Mouse (Mus musculus) CH12.LX (cell line): ENCODE data around the gene Timm29. TPM values are rescaled to one million over a fixed set of nuclear protein-coding genes. Genes with fewer than 3 reads are reported as not detected.

ENCODE experiments used
- DNase-seq: peaks from one replicate; pipeline ENCODE4 v3.0.0-alpha.2; 2013; ENCODE audit errors: extremely low read depth
- H3K27ac ChIP-seq: 2 replicates; pipeline ENCODE4 v1.5.1; 2012; ENCODE audit warnings: low read depth, mild to moderate bottlenecking, control low read depth, moderate library complexity; ENCODE audit not compliant: insufficient read depth
- H3K27me3 ChIP-seq: replicated peaks from 2 replicates; pipeline ENCODE3; 2012; ENCODE audit warnings: inconsistent platforms
- H3K36me3 ChIP-seq, 2 experiments: replicated peaks in 1 of 2; 2 replicates each; pipeline versions ENCODE3 to v1.6.1; 2012; ENCODE audit warnings: inconsistent platforms in 1 of 2, low read length in 1 of 2, mild to moderate bottlenecking in 1 of 2, mixed read lengths in 1 of 2, moderate library complexity in 1 of 2; ENCODE audit not compliant: control insufficient read depth in 1 of 2, insufficient read depth in 1 of 2
- H3K4me1 ChIP-seq, 2 experiments: 2 replicates each; pipeline ENCODE4 v1.6.1; 2012; ENCODE audit warnings: inconsistent platforms in 1 of 2, moderate library complexity in 1 of 2; ENCODE audit not compliant: insufficient read depth in 2 of 2, control insufficient read depth in 1 of 2
- H3K4me2 ChIP-seq: 2 replicates; pipeline ENCODE4 v1.6.1; 2012; ENCODE audit warnings: low read depth, mild to moderate bottlenecking, control low read depth; ENCODE audit not compliant: poor library complexity, insufficient read depth, severe bottlenecking
- H3K4me3 ChIP-seq, 3 experiments: fragments of 150-350 bp in 1 of 3; sonication (generic) in 1 of 3; replicated peaks in 1 of 3; 2 replicates each; pipeline versions ENCODE3 to v1.5.1; 2011 to 2012; ENCODE audit warnings: low read depth in 2 of 3, low read length in 2 of 3, mild to moderate bottlenecking in 2 of 3, moderate library complexity in 2 of 3, control low read depth in 1 of 3, improper control_type of control experiment in 1 of 3, inconsistent platforms in 1 of 3, mixed read lengths in 1 of 3; ENCODE audit not compliant: poor library complexity in 1 of 3
- H3K79me2 ChIP-seq: replicated peaks from 2 replicates; pipeline ENCODE4 v1.6.1; 2012; ENCODE audit warnings: mild to moderate bottlenecking, moderate library complexity; ENCODE audit not compliant: control insufficient read depth, poor library complexity, insufficient read depth, severe bottlenecking; ENCODE audit errors: extremely low read depth
- H3K9ac ChIP-seq: 2 replicates; pipeline ENCODE4 v1.6.1; 2012; ENCODE audit warnings: low read depth, mild to moderate bottlenecking, control low read depth, moderate library complexity; ENCODE audit not compliant: insufficient read depth
- H3K9me3 ChIP-seq: replicated peaks from 2 replicates; pipeline ENCODE3; 2012; ENCODE audit warnings: low read length, inconsistent platforms, mixed read lengths
- CHD1 ChIP-seq: IDR thresholded peaks from 2 replicates; pipeline ENCODE4 v1.6.1; 2012; ENCODE audit warnings: low read depth, low read length, improper control_type of control experiment, inconsistent platforms
- CHD2 ChIP-seq: IDR thresholded peaks from 2 replicates; pipeline ENCODE4 v1.6.1; 2011; ENCODE audit warnings: low read length, improper control_type of control experiment
- CTCF ChIP-seq, 2 experiments: IDR thresholded peaks in 1 of 2; conservative IDR thresholded peaks in 1 of 2; 2 replicates each; pipeline ENCODE4 v1.5.1; 2011 to 2012; ENCODE audit warnings: low read depth in 2 of 2, low read length in 2 of 2, improper control_type of control experiment in 1 of 2, inconsistent platforms in 1 of 2, mild to moderate bottlenecking in 1 of 2, moderate library complexity in 1 of 2
- ETS1 ChIP-seq: conservative IDR thresholded peaks from 2 replicates; pipeline ENCODE4 v1.6.1; 2012; ENCODE audit warnings: low read depth, mild to moderate bottlenecking, inconsistent platforms, low read length, improper control_type of control experiment, moderate library complexity
- GABPA ChIP-seq: IDR thresholded peaks from 2 replicates; pipeline ENCODE4 v1.6.1; 2012; ENCODE audit warnings: low read depth, low read length, improper control_type of control experiment, inconsistent platforms; ENCODE audit not compliant: insufficient replicate concordance
- HCFC1 ChIP-seq: IDR thresholded peaks from 2 replicates; pipeline ENCODE4 v1.6.1; 2012; ENCODE audit warnings: low read depth, mild to moderate bottlenecking, inconsistent platforms, low read length, improper control_type of control experiment
- IRF4 ChIP-seq: IDR thresholded peaks from 2 replicates; pipeline ENCODE4 v1.6.1; 2014; ENCODE audit warnings: low read depth, mild to moderate bottlenecking, inconsistent platforms, low read length, improper control_type of control experiment
- JUND ChIP-seq: conservative IDR thresholded peaks from 2 replicates; pipeline ENCODE4 v1.6.1; 2011; ENCODE audit warnings: low read depth, low read length, improper control_type of control experiment
- KAT2A ChIP-seq: IDR thresholded peaks from 2 replicates; pipeline ENCODE4 v1.6.1; 2012; ENCODE audit warnings: low read length, improper control_type of control experiment, inconsistent platforms; ENCODE audit not compliant: insufficient replicate concordance
- MAFK ChIP-seq: IDR thresholded peaks from 2 replicates; pipeline ENCODE4 v1.6.1; 2011; ENCODE audit warnings: low read length, improper control_type of control experiment; ENCODE audit not compliant: insufficient replicate concordance
- MAX ChIP-seq: IDR thresholded peaks from 2 replicates; pipeline ENCODE4 v1.6.1; 2011; ENCODE audit warnings: low read length, improper control_type of control experiment
- MAZ ChIP-seq: IDR thresholded peaks from 2 replicates; pipeline ENCODE4 v1.6.1; 2012; ENCODE audit warnings: low read depth, mild to moderate bottlenecking, inconsistent platforms, low read length, improper control_type of control experiment, moderate library complexity
- MXI1 ChIP-seq: IDR thresholded peaks from 2 replicates; pipeline ENCODE4 v1.6.1; 2011; ENCODE audit warnings: mild to moderate bottlenecking, low read depth, low read length, improper control_type of control experiment
- PAX5 ChIP-seq: IDR thresholded peaks from 2 replicates; pipeline ENCODE4 v1.6.1; 2012; ENCODE audit warnings: low read length, inconsistent platforms, mixed read lengths
- POLR2AphosphoS2 ChIP-seq: IDR thresholded peaks from 2 replicates; pipeline ENCODE4 v1.6.1; 2011; ENCODE audit warnings: low read depth, low read length, improper control_type of control experiment
- RAD21 ChIP-seq: IDR thresholded peaks from 2 replicates; pipeline ENCODE4 v1.6.1; 2011; ENCODE audit warnings: low read depth, mild to moderate bottlenecking, low read length, improper control_type of control experiment, moderate library complexity
- SMC3 ChIP-seq: IDR thresholded peaks from 2 replicates; pipeline ENCODE4 v1.6.1; 2011; ENCODE audit warnings: low read depth, low read length, improper control_type of control experiment
- UBTF ChIP-seq: IDR thresholded peaks from 2 replicates; pipeline ENCODE4 v1.6.1; 2012; ENCODE audit warnings: low read depth, mild to moderate bottlenecking, inconsistent platforms, low read length, improper control_type of control experiment, moderate library complexity
- USF1 ChIP-seq: IDR thresholded peaks from 2 replicates; pipeline ENCODE4 v1.6.1; 2014; ENCODE audit warnings: low read depth, mild to moderate bottlenecking, inconsistent platforms, low read length, improper control_type of control experiment
- USF2 ChIP-seq: conservative IDR thresholded peaks from 2 replicates; pipeline ENCODE4 v1.6.1; 2011; ENCODE audit warnings: low read depth, low read length, improper control_type of control experiment
- ZC3H11A ChIP-seq: IDR thresholded peaks from 2 replicates; pipeline ENCODE4 v1.6.1; 2012; ENCODE audit warnings: low read depth, mild to moderate bottlenecking, inconsistent platforms, low read length, improper control_type of control experiment
- ZKSCAN1 ChIP-seq: IDR thresholded peaks from 2 replicates; pipeline ENCODE4 v1.6.1; 2012; ENCODE audit warnings: low read depth, inconsistent platforms, low read length, improper control_type of control experiment, borderline replicate concordance
- ZNF384 ChIP-seq: IDR thresholded peaks from 2 replicates; pipeline ENCODE4 v1.6.1; 2012; ENCODE audit warnings: low read depth, low read length, improper control_type of control experiment, inconsistent platforms
- dilution Hi-C: fragments of 300-500 bp; cut with MboI; formaldehyde crosslinking; loops from 2 replicates; pipeline ENCODE4 v1.14.3; 2020; ENCODE audit warnings: low sequenced_read_pairs; ENCODE audit not compliant: extremely low pct_unique_long_range_greater_than_20kb, extremely low pct_ligation_motif_present
- in situ Hi-C: fragments of 300-500 bp; cut with MboI; formaldehyde crosslinking; loops from 3 replicates; pipeline ENCODE4 v1.14.3; 2019; ENCODE audit warnings: low sequenced_read_pairs, low pct_ligation_motif_present, low pct_unique_long_range_greater_than_20kb, mixed read lengths
- polyA plus RNA-seq: library from polyadenylated mRNA; unstranded; fragments of >175 nt; gene quantifications from 2 replicates; pipeline ENCODE4 v1.2.1, GENCODE M21; 2012; ENCODE audit warnings: low read depth; ENCODE audit not compliant: insufficient read length
- total RNA-seq, 2 experiments: library from RNA; depleted of rRNA; stranded (reverse); fragments of 300-350 nt in 1 of 2; fragments of >200 nt in 1 of 2; gene quantifications; 2 replicates each; pipeline ENCODE4 v1.2.3; 2012 to 2014

Timm29 gene
- total and polyA plus RNA-seq, 3 experiments = 12.0 to 34.6 (median 19.5) TPM

DNA sequence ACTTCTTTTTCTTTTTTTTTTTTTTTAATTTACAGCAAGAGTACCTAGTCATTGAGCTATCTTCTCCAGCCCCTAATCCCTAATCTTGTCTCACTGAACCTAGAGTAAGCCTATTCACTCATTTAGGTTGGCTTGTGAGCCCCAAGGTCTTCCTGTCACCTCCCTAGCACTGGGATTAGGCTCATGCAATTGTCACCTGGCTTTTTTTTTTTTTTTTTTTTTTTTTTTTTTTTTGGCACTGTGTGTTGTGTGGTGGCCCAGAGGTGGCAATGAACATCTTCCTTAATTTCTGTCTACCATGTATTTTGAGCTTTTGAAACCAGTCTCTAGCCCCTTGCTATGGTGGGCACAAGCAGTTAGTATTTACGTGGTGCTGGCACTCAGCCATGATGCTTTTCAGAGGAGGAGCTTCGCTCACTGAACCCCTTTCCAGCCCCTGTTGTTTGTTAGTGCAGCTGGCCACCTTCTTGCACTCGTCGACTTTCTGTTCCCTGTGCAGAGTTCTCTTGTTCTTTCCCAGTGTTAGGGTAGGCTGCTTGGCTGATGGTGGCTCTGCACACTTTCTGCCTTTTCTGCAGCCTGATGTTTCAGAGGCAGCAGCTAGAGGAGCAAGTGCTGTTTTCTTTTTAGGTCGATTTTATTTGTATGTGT is 34.7 kb downstream of the Timm29 start:
- H3K79me2 ChIP-seq = peaks cover 80% of the 10 kb centered on the region
- TF ChIP-seq PAX5 = no peak
- no peak for TF ChIP-seq SMC3
- no peak for TF ChIP-seq MAX
- TF ChIP-seq ZNF384 = peak; percentile 58; the same call in 1 of the 2 replicates
- TF ChIP-seq UBTF = no peak
- no peak for TF ChIP-seq IRF4
- no peak for TF ChIP-seq ZC3H11A
- no peak for TF ChIP-seq KAT2A
- TF ChIP-seq, all 38 proteins: peak for 1
- peaks cover 13 to 48% of the 10 kb centered on the region in 2 experiments for H3K4me1 ChIP-seq
- no peak for DNase-seq
- dilution Hi-C loops = no loop called here
- no peak overlapping the region for H3K4me3 ChIP-seq
- no peak overlapping the region for H3K27ac ChIP-seq
- peaks cover 0 to 37% of the 10 kb centered on the region in 2 experiments for H3K36me3 ChIP-seq
- no peak overlapping the region for H3K4me2 ChIP-seq
- in situ Hi-C loops = no loop called here
- H3K27me3 ChIP-seq = no peaks in the 10 kb centered on the region
- H3K9me3 ChIP-seq = no peaks in the 10 kb centered on the region
- H3K9ac ChIP-seq = no peak overlapping the region

- Histone ChIP-seq H3K4me3 (no peak overlapping the region), H3K27me3 (no peaks in the 10 kb centered on the region), H3K36me3 (peaks cover 31 to 62% of the 10 kb centered on the region in 2 experiments), H3K4me1 (peaks cover 4 to 25% of the 10 kb centered on the region in 2 experiments; a peak in 3 of 4 replicates), H3K4me2 (no peak overlapping the region), H3K27ac (no peak overlapping the region), H3K9ac (no peak overlapping the region), H3K9me3 (no peaks in the 10 kb centered on the region), H3K79me2 (peaks cover 52% of the 10 kb centered on the region)
- dilution Hi-C loops (no loop called here), in situ Hi-C loops (no loop called here)
- peak; percentile 51 for DNase-seq
- TF ChIP-seq CTCF (conservative IDR thresholded peaks at IDR 0.05 in 1 of 2, IDR thresholded peaks at IDR 0.05 in 1 of 2; ENCODE audit: low read depth in 2 of 2, low read length in 2 of 2) (peak; percentile 30 to 64; a peak in 3 of 4 replicates), MXI1 (no peak), USF1 (no peak), POLR2AphosphoS2 (no peak), GABPA (no peak), SMC3 (peak; percentile 44), RAD21 (peak; percentile 33)
Observed at GRCm38 (mm10) chr9:21630673-21631072, 38.2 kb downstream of the Timm29 start.

DNA sequence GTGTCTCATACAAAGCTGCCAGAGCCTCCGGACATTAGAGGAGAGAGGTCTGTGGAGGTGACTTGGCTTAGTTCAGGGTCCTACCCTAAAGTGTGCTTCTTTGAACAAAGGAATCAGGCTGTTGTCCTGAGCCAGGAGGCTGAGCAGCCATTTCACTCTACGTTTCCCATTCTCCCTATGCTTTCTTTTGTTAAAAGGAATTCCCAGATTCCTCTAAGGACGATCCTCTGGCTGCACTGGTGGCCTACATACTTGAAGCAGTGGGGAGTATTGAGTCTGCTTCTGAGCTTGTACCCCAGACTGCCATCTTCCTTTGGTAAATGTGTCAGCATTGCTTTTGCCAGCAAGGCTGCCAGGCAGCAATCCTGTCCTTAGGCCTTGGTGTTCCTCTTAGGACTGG is 40.6 kb downstream of the Timm29 start:
- dilution Hi-C loops = no loop called here
- TF ChIP-seq MAZ = no peak
- TF ChIP-seq UBTF = no peak
- no peak for TF ChIP-seq ZKSCAN1
- TF ChIP-seq SMC3 = no peak
- TF ChIP-seq USF1 = no peak
- TF ChIP-seq JUND = no peak
- TF ChIP-seq HCFC1 = no peak
- TF ChIP-seq CTCF (conservative IDR thresholded peaks at IDR 0.05 in 1 of 2, IDR thresholded peaks at IDR 0.05 in 1 of 2; ENCODE audit: low read depth in 2 of 2, low read length in 2 of 2) = no peak
- no peak for TF ChIP-seq IRF4
- TF ChIP-seq MAFK = no peak
- no peak for TF ChIP-seq CHD2
- TF ChIP-seq CHD1 = no peak
- TF ChIP-seq USF2 = no peak
- no peak for TF ChIP-seq ETS1
- no peak for TF ChIP-seq RAD21

More for the DNA sequence above, 40.6 kb downstream of the Timm29 start:
- Histone ChIP-seq H3K4me2 (no peak overlapping the region), H3K79me2 (peaks cover 30% of the 10 kb centered on the region), H3K4me3 (no peak overlapping the region), H3K4me1 (peaks cover 0 to 3% of the 10 kb centered on the region in 2 experiments; a peak in 1 of 4 replicates), H3K9me3 (no peaks in the 10 kb centered on the region), H3K27me3 (no peaks in the 10 kb centered on the region), H3K27ac (no peak overlapping the region), H3K36me3 (peaks cover 55 to 79% of the 10 kb centered on the region in 2 experiments), H3K9ac (no peak overlapping the region)
- in situ Hi-C loops = no loop called here
- no peak for DNase-seq
